Mouse (Mus musculus) mouse trophoblast stem cell (cell line): ENCODE results near the gene E130114P18Rik.

Experiments
- in situ Hi-C, 2 experiments: fragments of 300-500 bp; cut with MseI, MboI; formaldehyde crosslinking; loops; 2 replicates in 1 of 2; 3 replicates in 1 of 2; pipeline ENCODE4 v1.15.1; 2025

Gene E130114P18Rik

DNA sequence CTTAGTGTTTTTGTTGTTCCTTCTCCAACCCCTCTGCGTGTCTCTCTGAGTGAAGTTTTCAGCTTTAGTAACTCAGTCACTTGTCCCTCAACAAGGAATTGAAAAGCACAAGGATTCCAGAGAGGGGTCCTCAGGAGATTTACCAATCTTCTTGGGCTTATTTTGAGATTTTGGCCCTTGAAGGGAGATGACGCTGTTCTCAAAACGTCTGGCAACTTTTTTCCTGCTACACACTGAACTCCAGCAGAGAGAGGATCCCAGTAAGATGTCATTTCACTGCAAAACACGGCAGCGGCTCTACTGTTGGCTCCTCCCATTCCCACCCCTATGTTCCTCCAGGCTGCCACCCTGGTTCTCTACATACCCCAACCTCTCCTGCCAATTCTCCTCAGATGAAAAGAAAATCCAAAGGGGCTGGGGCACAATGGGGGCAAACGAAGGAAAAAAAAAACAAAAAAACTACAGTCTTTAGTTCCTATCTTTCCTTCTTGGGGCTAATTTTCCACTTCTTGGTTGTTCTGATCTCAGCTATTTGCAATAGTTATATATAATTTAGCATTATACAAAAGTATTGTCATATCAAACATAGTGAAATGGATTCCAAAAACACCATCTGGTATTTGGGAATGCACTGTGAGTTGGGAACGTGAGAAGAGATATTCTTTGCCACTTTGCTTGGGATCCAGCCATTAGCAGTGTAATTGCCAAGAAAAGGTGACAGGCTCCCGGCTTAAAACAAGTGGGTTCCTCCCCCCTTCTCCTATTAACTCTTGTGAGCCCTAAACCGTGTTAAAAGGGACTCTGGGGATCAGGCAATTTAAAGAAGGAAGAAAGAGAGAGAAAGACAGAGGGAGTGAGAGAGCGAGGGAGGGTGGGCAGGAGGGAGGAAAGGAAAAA lies 167.8 kb downstream of the E130114P18Rik start:
- in situ Hi-C loops: no loop called here

GRCm38 (mm10) chr4:97609329-97609728 lies 168.5 kb downstream of the E130114P18Rik start:
- in situ Hi-C loops: no loop called here

GRCm38 (mm10) chr4:97608728-97609127 lies 169.2 kb downstream of the E130114P18Rik start:
- in situ Hi-C loops: no loop called here

GRCm38 (mm10) chr4:97608134-97608533 lies 169.7 kb downstream of the E130114P18Rik start:
- in situ Hi-C loops: no loop called here

- in situ Hi-C loops: no loop called here
These were observed 170.7 kb downstream of the E130114P18Rik start for GRCm38 (mm10) chr4:97607169-97607568.

DNA sequence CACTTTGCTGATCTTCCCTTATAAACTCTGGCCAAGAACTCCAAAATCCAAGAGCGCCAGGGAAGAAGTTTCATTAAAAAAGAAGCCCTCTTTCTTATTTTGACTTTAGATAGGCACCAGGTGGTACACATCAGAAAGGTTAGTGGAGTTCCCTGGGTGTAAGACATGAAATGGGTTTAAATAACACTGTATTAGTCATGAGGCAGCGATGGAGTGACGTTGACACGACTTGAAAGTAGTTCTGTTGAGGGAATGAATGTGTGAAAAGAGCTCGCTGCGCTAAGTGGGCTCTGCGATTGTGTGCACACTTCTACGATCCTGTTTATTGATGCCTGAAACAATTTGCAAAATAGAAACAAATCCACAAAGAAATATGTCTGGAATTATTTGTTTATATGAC lies 171.4 kb downstream of the E130114P18Rik start:
- in situ Hi-C loops: no loop called here

- in situ Hi-C loops: no loop called here
These were observed 175.3 kb downstream of the E130114P18Rik start for GRCm38 (mm10) chr4:97602579-97602978.

- in situ Hi-C loops: no loop called here
These were observed 176.7 kb downstream of the E130114P18Rik start for GRCm38 (mm10) chr4:97600875-97601835.

DNA sequence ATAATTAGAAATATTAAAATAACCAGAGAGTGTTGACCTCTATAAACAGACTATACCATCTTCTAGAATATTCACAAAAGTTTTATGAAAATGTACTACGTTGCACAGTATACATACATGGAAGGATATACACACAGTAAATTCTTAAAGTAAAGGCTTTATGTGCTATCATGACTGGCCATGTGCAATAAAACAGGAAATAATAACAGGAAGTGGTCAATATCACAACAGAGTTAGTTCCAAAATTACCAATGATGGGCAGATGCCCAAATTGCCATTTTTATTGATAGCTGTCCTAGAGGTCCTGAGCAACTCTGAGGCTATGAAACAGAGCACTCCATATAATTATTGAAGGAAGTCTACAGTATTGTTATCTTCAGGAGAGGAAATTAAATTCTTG lies 180.4 kb downstream of the E130114P18Rik start:
- in situ Hi-C loops: no loop called here

DNA sequence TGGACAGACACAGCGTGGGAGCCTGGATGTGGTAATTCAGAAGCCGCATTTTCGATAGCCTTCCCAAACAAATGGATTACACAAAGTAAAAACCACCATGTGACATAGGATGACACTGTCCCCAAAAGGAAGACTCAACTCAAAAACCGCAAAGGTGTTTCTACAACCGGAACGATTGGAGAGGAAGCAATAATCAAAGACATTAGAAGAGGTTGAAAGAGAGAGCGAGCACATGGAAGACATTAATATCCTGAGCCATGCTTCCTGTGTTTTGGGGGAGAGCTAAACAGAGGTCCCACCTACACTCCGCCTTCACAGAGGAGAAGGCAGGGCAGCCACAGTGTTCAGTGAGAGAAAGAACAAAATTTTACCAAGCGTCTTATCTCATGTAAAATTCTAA lies 181.5 kb downstream of the E130114P18Rik start:
- in situ Hi-C loops: no loop called here

GRCm38 (mm10) chr4:97593869-97594268 lies 184.0 kb downstream of the E130114P18Rik start:
- in situ Hi-C loops: no loop called here

DNA sequence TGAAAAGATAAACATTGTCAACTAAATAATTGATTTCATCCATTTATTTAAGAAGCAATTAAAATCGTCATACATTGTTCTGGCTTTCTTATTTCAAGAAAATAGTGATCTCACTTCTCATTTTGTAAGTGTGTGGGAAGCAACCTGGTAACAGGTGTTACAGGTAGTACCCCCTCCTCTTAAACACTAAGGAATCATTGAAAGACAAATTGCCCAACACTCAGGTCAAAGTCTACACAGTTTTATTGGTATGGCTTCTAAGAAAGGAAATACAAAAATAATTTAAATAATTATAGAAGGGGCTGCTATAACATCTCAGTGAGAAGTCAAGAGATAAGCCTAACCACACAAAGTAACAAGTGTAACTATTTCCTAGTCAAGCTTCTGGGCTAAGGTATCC lies 188.1 kb downstream of the E130114P18Rik start:
- in situ Hi-C loops: no loop called here

DNA sequence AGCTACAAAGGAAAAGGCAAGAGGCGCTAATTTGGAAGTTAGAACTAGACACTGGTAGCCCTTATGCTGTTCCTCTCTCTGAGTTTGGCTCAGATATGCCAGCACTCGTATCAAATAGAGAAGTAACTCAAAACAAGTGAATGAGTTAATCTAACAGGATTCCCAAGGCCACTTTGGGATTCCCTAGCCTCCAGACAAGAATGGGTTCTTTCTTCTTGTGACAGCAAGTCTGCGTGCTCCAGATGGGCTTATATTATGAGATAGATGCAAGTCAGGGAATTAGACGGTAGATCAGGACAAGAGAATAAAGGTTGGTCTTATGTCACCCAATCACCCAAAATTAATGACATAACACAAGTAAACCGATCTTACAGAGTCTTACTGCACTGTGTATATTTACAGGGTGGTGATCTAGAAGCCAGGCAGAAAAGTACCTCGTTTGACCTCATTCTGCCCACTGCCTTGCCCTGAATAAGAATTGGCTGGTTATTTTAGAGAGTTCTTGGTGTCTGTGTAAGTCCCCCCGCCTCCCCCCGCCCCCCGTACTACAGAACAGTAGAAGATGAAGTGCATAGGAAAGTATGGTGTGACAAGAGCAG lies 190.4 kb downstream of the E130114P18Rik start:
- in situ Hi-C loops: no loop called here

DNA sequence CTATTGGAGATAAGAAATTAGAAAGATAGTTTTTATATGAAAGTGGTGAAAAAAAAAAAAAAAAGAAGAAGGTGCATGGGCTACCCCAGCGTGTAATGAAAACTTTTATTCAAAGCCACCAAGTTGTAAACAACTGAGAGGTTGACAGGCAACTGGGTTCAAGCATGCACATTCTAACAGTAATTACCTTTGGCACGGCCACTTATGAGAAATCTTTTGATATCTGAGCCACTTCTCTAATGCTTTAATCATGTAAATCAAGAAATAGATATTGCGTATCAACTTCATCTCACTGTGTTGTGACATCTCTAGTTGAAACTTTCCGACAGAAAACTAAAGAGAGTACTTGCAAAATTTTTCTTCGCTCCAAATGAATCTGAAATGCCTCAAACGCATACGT lies 192.7 kb downstream of the E130114P18Rik start:
- in situ Hi-C loops: no loop called here

- in situ Hi-C loops: no loop called here
These were observed 193.3 kb downstream of the E130114P18Rik start for GRCm38 (mm10) chr4:97584445-97585130.

GRCm38 (mm10) chr4:97582796-97583430 lies 195.0 kb downstream of the E130114P18Rik start:
- in situ Hi-C loops: no loop called here

DNA sequence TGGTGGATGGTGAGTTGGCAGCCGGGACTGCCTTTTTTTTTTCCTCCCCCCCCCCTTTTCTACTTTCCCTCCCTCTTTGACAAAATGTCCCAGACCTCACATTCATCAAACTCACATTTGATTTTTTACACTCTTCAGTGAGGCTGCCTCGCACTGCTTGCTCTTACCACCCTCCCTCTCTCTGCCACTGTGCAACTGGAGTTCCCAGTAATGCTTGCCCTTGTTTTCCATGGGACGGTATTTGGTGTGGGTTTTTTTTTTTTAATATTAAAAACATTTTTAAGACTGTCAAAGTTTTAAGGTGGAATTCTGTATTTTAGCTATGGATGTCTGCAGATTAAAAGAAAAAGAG lies 195.8 kb downstream of the E130114P18Rik start:
- in situ Hi-C loops: no loop called here

- in situ Hi-C loops: no loop called here
These were observed 196.4 kb downstream of the E130114P18Rik start for GRCm38 (mm10) chr4:97581314-97582063.

GRCm38 (mm10) chr4:97580906-97581305 lies 197.0 kb downstream of the E130114P18Rik start:
- in situ Hi-C loops: no loop called here

GRCm38 (mm10) chr4:97578571-97579165 lies 199.2 kb downstream of the E130114P18Rik start:
- in situ Hi-C loops: loop anchor here in 1 of 2 experiments (10.0 kb wide), 1 partner anchor 746 kb away; no protein-coding TSS in a partner anchor
